Mouse (Mus musculus) urinary bladder, postnatal 36 days (tissue): Measurements from ENCODE around the gene Olfr1299.

Experiments used
- DNase-seq, 2 experiments: peaks; one replicate each; pipeline ENCODE4 v3.0.0; 2022; ENCODE audit warnings: low spot score in 2 of 2, mixed read lengths in 1 of 2

Gene Olfr1299

DNA sequence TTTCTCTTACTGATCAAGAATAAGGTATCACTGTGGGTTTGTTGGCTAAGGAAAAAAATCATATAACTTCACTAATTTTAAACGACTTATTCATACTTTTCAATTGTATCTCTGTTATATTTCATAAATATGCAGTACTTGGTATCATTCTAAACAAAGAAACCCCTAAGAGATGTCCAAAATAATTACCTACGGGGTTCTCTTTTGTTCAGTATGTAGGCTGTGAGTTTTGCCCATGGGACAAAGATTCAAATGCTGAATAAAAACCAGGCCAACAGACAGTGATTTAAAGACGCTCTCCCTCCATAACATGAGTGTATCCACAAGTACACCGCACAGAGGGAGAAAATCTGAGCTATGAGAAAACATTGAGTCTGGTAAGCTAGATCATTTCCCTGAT lies at the start of gene Olfr1299:
Olfr1299 (plus strand) TSS at position 301 of the 400 bp plus-strand sequence.
- no peak for DNase-seq

DNA sequence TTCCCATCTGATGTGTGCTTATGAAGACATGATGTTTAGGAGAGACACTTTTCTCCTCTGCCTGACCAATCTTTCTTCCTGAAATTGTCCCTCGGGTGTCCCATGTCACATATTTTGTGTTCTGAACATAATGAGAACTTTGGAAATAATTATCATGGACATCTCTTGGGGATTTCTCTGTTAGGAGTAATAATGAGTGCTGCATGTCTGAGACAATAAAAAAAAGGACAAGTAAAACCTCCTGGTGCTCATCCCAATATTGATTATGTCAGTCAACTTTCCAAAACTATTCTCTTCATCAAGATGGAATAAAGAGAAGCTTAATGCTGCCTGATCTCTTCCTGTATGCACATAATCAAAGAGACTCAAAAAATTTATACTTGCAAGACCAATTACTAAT lies 34.8 kb upstream of the Olfr1299 start, which contains the start of gene Olfr1297:
Olfr1297 (minus strand) TSS at position 101 of the 400 bp plus-strand sequence.
- no peak for DNase-seq

DNA sequence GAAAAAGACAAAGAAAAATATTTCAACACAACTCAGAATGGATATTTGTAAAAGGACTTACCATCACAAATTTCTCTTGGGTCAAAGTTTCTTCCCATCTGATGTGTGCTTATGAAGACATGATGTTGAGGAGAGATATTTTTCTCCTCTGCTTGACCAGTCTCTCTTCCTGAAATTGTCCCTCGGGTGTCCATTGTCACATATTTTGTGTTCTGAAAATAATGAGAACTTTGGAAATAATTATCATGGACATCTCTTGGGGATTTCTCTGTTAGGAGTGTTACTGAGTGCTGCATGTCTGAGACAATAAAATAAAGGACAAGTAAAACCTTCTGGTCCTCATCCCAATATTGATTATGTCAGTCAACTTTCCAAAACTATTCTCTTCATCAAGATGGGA lies 12.1 kb upstream of the Olfr1299 start, which contains the start of gene Olfr1298:
Olfr1298 (minus strand) TSS at position 101 of the 400 bp plus-strand sequence.
- no peak for DNase-seq
